Mouse (Mus musculus) T-helper 17 cell (primary cell): ENCODE results near the gene Tgfbr3l.

ENCODE experiments used
- in situ Hi-C, 2 experiments: fragments of 300-600 bp; cut with MboI, MseI; formaldehyde crosslinking; loops; 1 replicate in 1 of 2; 2 replicates in 1 of 2; pipeline ENCODE4 v1.15.1; 2025; ENCODE audit warnings: high pct_unique_total_duplicates in 2 of 2

Gene Tgfbr3l

GRCm38 (mm10) chr8:4263105-4263791 lies 15.2 kb downstream of the Tgfbr3l start:
- in situ Hi-C loops, result loop anchor here (5.0 to 10.0 kb wide), 2 partner anchors 104 to 332 kb away; no protein-coding TSS in a partner anchor

DNA sequence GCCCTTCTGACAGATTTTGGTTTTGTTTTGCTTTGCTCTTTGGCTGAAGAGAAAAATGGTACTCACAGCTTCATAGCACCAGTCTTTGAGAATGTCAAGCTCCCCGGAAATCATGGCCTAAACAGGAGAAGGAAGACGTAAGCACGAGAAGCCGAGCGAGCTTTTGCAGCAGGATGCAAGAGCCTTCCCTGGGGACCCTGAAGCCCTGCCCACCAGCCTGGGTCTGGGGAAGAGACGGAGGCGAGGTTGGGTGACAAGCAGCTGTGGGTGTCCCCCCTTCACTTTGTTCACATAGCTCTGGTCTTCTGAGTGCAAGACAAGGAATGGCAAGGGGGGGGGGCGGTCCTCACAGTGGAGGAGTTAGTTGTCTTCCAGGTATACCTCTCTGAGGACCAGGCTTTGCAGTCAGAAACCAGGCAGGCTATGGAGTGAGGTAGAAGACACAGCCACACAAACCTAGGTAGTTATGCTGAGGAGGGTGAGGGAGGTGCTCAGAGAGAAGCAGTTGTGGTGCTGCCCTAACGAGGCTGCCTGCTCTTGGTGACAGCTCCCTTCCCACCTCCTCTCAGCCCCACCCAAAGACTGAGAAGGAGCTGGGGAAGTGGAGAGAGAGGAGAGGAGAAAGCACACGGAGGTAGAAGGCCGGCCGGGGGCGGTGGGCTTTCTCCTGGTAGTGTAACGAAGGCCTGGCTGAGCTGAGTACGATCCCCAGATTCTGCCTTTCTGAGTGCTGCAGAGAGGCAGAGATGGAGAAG lies 17.3 kb downstream of the Tgfbr3l start:
- in situ Hi-C loops, result loop anchor here in 1 of 2 experiments (10.0 kb wide), 1 partner anchor 329 kb away; no protein-coding TSS in a partner anchor

DNA sequence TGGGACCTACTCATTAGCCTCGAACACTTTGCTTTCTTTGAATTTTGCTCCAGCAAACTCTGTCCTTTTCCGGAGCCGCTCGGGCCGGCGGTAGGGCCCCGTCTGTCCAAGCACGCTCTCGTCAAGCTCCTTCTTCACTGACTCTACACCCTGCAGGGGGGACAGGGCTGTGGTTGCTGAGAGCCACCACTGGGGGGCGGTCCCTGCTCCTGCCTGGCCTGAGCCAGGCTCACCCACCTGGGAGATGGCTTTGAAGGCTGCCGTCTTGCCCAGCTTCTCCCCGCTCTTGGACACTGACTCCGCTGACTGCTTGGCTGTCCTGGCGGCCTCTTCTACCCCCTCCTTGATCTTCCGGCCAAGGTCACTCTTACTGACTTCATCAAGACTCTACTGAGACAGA lies 19.6 kb downstream of the Tgfbr3l start:
- in situ Hi-C loops, result loop anchor here in 1 of 2 experiments (10.0 kb wide), 1 partner anchor 327 kb away; no protein-coding TSS in a partner anchor

- in situ Hi-C loops, result loop anchor here in 1 of 2 experiments (10.0 kb wide), 1 partner anchor 325 kb away; no protein-coding TSS in a partner anchor
These were observed 21.6 kb downstream of the Tgfbr3l start for GRCm38 (mm10) chr8:4269609-4270008.

- in situ Hi-C loops, result no loop called here
These were observed 27.5 kb downstream of the Tgfbr3l start, which contains the start of gene Timm44 for GRCm38 (mm10) chr8:4275275-4276110. Gene Timm44 (minus strand): TSS chr8:4275913.

GRCm38 (mm10) chr8:4276111-4276465 lies 28.1 kb downstream of the Tgfbr3l start:
- in situ Hi-C loops, result no loop called here

DNA sequence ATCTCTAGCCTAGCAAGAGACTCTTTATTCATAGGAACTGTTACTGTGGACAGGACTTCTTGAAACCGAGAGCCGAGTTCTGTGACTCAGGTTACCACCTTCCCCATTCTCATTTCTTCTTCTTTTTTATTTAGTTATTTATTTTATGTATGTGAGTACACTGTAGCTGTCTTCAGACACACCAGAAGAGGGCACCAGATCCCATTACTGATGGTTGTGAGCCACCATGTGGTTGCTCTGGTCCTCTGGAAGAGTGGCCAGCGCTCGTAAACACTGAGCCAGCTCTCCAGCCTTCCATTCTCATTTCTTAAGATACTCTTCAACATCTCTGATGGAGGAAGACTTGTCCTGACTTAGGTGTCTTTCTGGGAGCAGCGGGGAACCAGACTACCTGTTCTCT lies 44.7 kb downstream of the Tgfbr3l start:
- in situ Hi-C loops, result no loop called here

- in situ Hi-C loops, result no loop called here
These were observed 49.8 kb downstream of the Tgfbr3l start for GRCm38 (mm10) chr8:4297822-4298221.
